Mouse (Mus musculus) intestine, embryonic 15.5 days (tissue): Measurements from ENCODE around the gene Gimap5. TPM values are rescaled to one million over a fixed set of nuclear protein-coding genes. Genes with fewer than 3 reads are reported as not detected.

Experiments
- ATAC-seq: fragments of 200-750 bp; cut with Nextera tagmentation; 2 replicates; pipeline ENCODE4 v1.8.0; 2017; ENCODE audit warnings: moderate TSS enrichment, moderate library complexity
- H3K27ac ChIP-seq: fragments of 300-500 bp; sonication (generic); 2 replicates; pipeline ENCODE4 v1.5.1; 2015; ENCODE audit warnings: mild to moderate bottlenecking, inconsistent platforms
- H3K27me3 ChIP-seq: fragments of 300-500 bp; sonication (generic); replicated peaks from 2 replicates; pipeline ENCODE4 v1.6.1; 2015; ENCODE audit warnings: inconsistent platforms
- H3K36me3 ChIP-seq: fragments of 300-500 bp; sonication (generic); 2 replicates; pipeline ENCODE4 v1.6.1; 2015; ENCODE audit warnings: inconsistent platforms
- H3K4me1 ChIP-seq: fragments of 300-500 bp; sonication (generic); replicated peaks from 2 replicates; pipeline ENCODE4 v1.6.1; 2015; ENCODE audit warnings: inconsistent platforms
- H3K4me2 ChIP-seq: fragments of 300-500 bp; sonication (generic); replicated peaks from 2 replicates; pipeline ENCODE4 v1.6.1; 2015; ENCODE audit warnings: mild to moderate bottlenecking, inconsistent platforms
- H3K4me3 ChIP-seq: fragments of 300-500 bp; sonication (generic); replicated peaks from 2 replicates; pipeline ENCODE4 v1.5.1; 2015; ENCODE audit warnings: inconsistent platforms
- H3K9ac ChIP-seq: fragments of 300-500 bp; sonication (generic); 2 replicates; pipeline ENCODE4 v1.6.1; 2015; ENCODE audit warnings: inconsistent platforms
- H3K9me3 ChIP-seq: fragments of 300-500 bp; sonication (generic); 2 replicates; pipeline ENCODE4 v1.6.1; 2016; ENCODE audit warnings: inconsistent platforms
- WGBS: fragments of 180-500 bp; shearing (Covaris S2); methylation state at CpG from one replicate; pipeline ENCODE4 v1.1.7; 2015; 5-methylcytosine and 5-hydroxymethylcytosine counted together
- polyA plus RNA-seq: library from polyadenylated mRNA; unstranded; fragments of >200 nt; fragmentation: Nextera tagmentation; extraction: Ambion mirVana; gene quantifications from 2 replicates; pipeline ENCODE4 v1.2.1, GENCODE M21; 2015

The Gimap5 gene
- polyA plus RNA-seq, 1 experiment from 2014 or later, result 10.5 TPM

DNA sequence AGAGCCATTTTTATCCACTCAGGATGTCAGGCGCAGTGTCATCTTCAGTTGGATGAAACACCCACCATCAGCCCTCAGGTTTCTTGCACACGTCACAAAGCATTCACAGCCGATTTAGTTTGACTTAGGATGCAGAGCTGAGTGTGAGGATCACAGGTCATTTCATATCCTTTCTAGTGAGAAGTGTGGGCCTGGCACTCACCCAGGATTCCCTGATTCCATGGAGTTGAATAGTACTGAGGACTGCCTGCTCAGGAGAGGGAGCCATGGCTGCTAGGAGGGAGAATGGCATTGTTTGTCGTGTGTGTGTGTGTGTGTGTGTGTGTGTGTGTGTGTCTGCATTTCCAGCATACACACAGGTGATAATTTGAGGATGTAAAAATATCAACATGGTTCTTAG is 25.7 kb upstream of the Gimap5 start:
- 84% methylated on average over 4 of the region's 4 CpGs for WGBS
- Histone ChIP-seq H3K4me1 (no peaks in the 10 kb centered on the region), H3K36me3 (no peaks in the 10 kb centered on the region), H3K9me3 (no peaks in the 10 kb centered on the region), H3K9ac (no peak overlapping the region), H3K4me2 (no peak overlapping the region), H3K27ac (no peak overlapping the region), H3K27me3 (no peaks in the 10 kb centered on the region), H3K4me3 (no peak overlapping the region)
- ATAC-seq, result no peak

DNA sequence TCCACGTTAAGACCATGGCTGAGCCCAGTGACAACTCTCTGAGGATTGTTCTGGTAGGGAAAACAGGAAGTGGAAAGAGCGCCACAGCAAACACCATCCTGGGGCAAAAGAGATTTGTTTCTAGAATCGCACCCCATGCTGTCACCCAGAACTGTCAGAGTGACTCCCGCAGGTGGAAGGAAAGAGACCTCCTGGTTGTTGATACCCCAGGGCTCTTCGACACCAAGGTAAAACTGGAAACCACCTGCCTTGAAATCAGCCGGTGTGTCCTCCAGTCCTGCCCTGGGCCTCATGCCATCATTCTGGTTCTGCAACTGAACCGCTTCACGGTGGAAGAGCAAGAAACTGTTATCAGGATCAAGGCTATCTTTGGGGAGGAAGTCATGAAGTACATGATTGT is 22.5 kb upstream of the Gimap5 start:
- Histone ChIP-seq H3K4me2 (no peak overlapping the region), H3K9ac (no peak overlapping the region), H3K9me3 (no peaks in the 10 kb centered on the region), H3K36me3 (no peaks in the 10 kb centered on the region), H3K4me3 (no peak overlapping the region), H3K27ac (no peak overlapping the region), H3K4me1 (no peaks in the 10 kb centered on the region), H3K27me3 (no peaks in the 10 kb centered on the region)
- ATAC-seq, result no peak
- WGBS, result 75% methylated on average over 8 of the region's 8 CpGs

GRCm38 (mm10) chr6:48725476-48725875 is 20.5 kb upstream of the Gimap5 start:
- no peak overlapping the region for H3K9ac ChIP-seq
- WGBS, result 0% methylated on average over 1 of the region's 1 CpGs
- peak; percentile 75 for ATAC-seq
- no peak overlapping the region for H3K4me2 ChIP-seq
- H3K4me1 ChIP-seq, result no peaks in the 10 kb centered on the region
- no peaks in the 10 kb centered on the region for H3K9me3 ChIP-seq
- no peaks in the 10 kb centered on the region for H3K36me3 ChIP-seq
- no peak overlapping the region for H3K27ac ChIP-seq
- H3K27me3 ChIP-seq, result no peaks in the 10 kb centered on the region
- H3K4me3 ChIP-seq, result no peak overlapping the region

- 90% methylated on average over 5 of the region's 5 CpGs for WGBS
- H3K4me3 ChIP-seq, result no peak overlapping the region
Observed at GRCm38 (mm10) chr6:48727761-48728160, 18.2 kb upstream of the Gimap5 start.

DNA sequence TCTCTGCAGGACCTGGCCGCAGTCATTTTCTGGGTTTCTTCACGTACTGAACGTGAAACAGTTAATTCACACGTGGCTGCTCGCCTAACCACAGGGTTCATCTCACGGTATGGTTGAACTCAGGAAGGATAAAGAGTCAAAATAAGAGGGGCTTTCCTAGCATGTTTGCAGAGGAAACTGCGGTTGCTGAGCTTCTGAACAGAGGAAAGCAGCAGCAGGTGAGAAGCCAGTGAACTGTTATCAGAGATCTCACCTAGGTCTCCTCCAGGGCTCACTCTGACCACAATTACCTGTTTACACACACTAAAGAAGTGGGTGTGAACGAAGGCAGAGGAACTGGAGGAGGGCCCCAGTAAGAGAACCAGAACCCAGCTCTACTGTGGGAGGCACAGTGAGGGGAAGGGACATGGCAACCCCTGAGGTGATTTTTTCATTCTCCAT is 13.1 kb upstream of the Gimap5 start:
- ATAC-seq, result peak; percentile 47
- H3K9me3 ChIP-seq, result no peaks in the 10 kb centered on the region
- H3K27me3 ChIP-seq, result no peaks in the 10 kb centered on the region
- no peaks in the 10 kb centered on the region for H3K36me3 ChIP-seq
- no peak overlapping the region for H3K4me2 ChIP-seq
- no peak overlapping the region for H3K4me3 ChIP-seq
- no peak overlapping the region for H3K9ac ChIP-seq
- H3K27ac ChIP-seq, result no peak overlapping the region
- WGBS, result 38% methylated on average over 8 of the region's 8 CpGs
- H3K4me1 ChIP-seq, result no peaks in the 10 kb centered on the region

More at GRCm38 (mm10) chr6:48727761-48728160, 18.2 kb upstream of the Gimap5 start:
- Histone ChIP-seq H3K36me3 (no peaks in the 10 kb centered on the region), H3K27me3 (no peaks in the 10 kb centered on the region), H3K9me3 (no peaks in the 10 kb centered on the region), H3K4me2 (no peak overlapping the region), H3K27ac (no peak overlapping the region), H3K9ac (no peak overlapping the region), H3K4me1 (no peaks in the 10 kb centered on the region)
- ATAC-seq, result no peak

GRCm38 (mm10) chr6:48733660-48734059 is 12.3 kb upstream of the Gimap5 start:
- H3K4me3 ChIP-seq, result no peak overlapping the region
- H3K36me3 ChIP-seq, result no peaks in the 10 kb centered on the region
- no peak overlapping the region for H3K27ac ChIP-seq
- WGBS, result 92% methylated on average over 1 of the region's 1 CpGs
- no peaks in the 10 kb centered on the region for H3K9me3 ChIP-seq
- H3K27me3 ChIP-seq, result no peaks in the 10 kb centered on the region
- H3K9ac ChIP-seq, result no peak overlapping the region
- no peak overlapping the region for H3K4me2 ChIP-seq
- ATAC-seq, result no peak
- no peaks in the 10 kb centered on the region for H3K4me1 ChIP-seq

GRCm38 (mm10) chr6:48737053-48737452 is 8.9 kb upstream of the Gimap5 start:
- ATAC-seq, result no peak
- no peaks in the 10 kb centered on the region for H3K9me3 ChIP-seq
- H3K4me2 ChIP-seq, result no peak overlapping the region
- H3K4me3 ChIP-seq, result no peak overlapping the region
- WGBS, result 81% methylated on average over 2 of the region's 2 CpGs
- H3K27me3 ChIP-seq, result peaks cover under 1% of the 10 kb centered on the region; the same call in 1 of the 2 replicates
- peaks cover 4% of the 10 kb centered on the region; the same call in 1 of the 2 replicates for H3K4me1 ChIP-seq
- H3K27ac ChIP-seq, result no peak overlapping the region
- no peaks in the 10 kb centered on the region for H3K36me3 ChIP-seq
- H3K9ac ChIP-seq, result no peak overlapping the region

- no peaks in the 10 kb centered on the region for H3K9me3 ChIP-seq
- no peak overlapping the region for H3K4me2 ChIP-seq
- no peak overlapping the region for H3K27ac ChIP-seq
- H3K4me1 ChIP-seq, result peaks cover 9% of the 10 kb centered on the region; the same call in 1 of the 2 replicates
- WGBS, result 88% methylated on average over 5 of the region's 5 CpGs
- H3K4me3 ChIP-seq, result no peak overlapping the region
- ATAC-seq, result no peak
- H3K27me3 ChIP-seq, result peaks cover 7% of the 10 kb centered on the region
- no peak overlapping the region for H3K9ac ChIP-seq
- H3K36me3 ChIP-seq, result no peaks in the 10 kb centered on the region
Observed at GRCm38 (mm10) chr6:48737688-48738087, 8.3 kb upstream of the Gimap5 start.

- peak within 1 kb of the TSS; percentile 89 for H3K4me2 ChIP-seq
- H3K4me3 ChIP-seq, result peak within 1 kb of the TSS; percentile 34
- H3K27ac ChIP-seq, result peak within 1 kb of the TSS; percentile 54; the same call in 1 of the 2 replicates
- peaks cover 10% of the 10 kb centered on the region for H3K27me3 ChIP-seq
- ATAC-seq, result no peak
- H3K9ac ChIP-seq, result peak within 1 kb of the TSS; percentile 20; the same call in 1 of the 2 replicates
- no peaks in the 10 kb centered on the region for H3K36me3 ChIP-seq
- peaks cover 16% of the 10 kb centered on the region for H3K4me1 ChIP-seq
- 65% methylated on average over 15 of the region's 15 CpGs for WGBS
- H3K9me3 ChIP-seq, result no peaks in the 10 kb centered on the region
Observed at GRCm38 (mm10) chr6:48738961-48739779, 6.8 kb upstream of the Gimap5 start, which contains the start of gene Gimap1. TSS of gene Gimap1 (plus strand) at chr6:48739054.

GRCm38 (mm10) chr6:48739780-48740055 is 6.3 kb upstream of the Gimap5 start:
- WGBS, result 81% methylated on average over 3 of the region's 3 CpGs
- no peak for ATAC-seq
- H3K9me3 ChIP-seq, result no peaks in the 10 kb centered on the region
- H3K4me3 ChIP-seq, result peak overlapping the region; percentile 15; the same call in 1 of the 2 replicates
- H3K36me3 ChIP-seq, result no peaks in the 10 kb centered on the region
- no peak overlapping the region for H3K27ac ChIP-seq
- H3K4me1 ChIP-seq, result peaks cover 16% of the 10 kb centered on the region
- H3K4me2 ChIP-seq, result peak overlapping the region; percentile 89
- no peak overlapping the region for H3K9ac ChIP-seq
- H3K27me3 ChIP-seq, result peaks cover 10% of the 10 kb centered on the region

DNA sequence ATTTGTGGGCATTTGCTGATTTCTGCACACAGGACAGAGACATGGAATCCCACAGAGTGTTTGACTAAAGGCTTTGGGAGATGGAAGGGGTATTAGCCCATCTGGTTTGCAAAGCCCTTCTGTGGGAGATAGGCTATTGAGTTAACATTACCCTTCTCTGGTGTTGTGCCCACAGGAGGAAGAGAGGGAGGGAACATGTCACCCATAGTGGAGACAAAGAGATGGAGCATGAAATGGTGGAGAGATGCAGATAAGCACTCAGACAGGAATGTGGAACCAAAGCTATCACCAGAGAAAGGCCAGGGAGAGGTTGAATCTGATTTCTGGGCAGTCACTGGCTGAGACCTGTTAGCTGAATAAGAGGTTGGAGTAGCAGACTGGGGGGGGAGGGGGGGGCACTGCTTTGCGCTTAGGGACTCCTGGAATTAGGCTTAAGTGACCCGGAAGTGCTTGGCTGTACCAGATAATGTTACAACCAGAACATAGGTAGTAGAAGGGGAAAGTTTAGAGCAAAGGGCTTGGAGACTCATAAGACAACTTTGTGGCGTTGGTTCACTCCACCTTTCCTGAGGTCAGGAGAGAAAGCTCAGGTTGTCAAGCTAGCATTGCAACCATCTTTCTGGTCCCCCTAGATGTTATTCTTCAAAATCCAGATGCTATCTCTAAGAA is 5.4 kb upstream of the Gimap5 start:
- Histone ChIP-seq H3K27me3 (peaks cover 10% of the 10 kb centered on the region), H3K9me3 (no peaks in the 10 kb centered on the region), H3K36me3 (no peaks in the 10 kb centered on the region), H3K4me3 (peak overlapping the region; percentile 15), H3K27ac (peak overlapping the region; percentile 89), H3K4me2 (peak overlapping the region; percentile 89), H3K9ac (no peak overlapping the region), H3K4me1 (peaks cover 16% of the 10 kb centered on the region)
- no peak for ATAC-seq
- WGBS, result 50% methylated on average over 3 of the region's 3 CpGs

DNA sequence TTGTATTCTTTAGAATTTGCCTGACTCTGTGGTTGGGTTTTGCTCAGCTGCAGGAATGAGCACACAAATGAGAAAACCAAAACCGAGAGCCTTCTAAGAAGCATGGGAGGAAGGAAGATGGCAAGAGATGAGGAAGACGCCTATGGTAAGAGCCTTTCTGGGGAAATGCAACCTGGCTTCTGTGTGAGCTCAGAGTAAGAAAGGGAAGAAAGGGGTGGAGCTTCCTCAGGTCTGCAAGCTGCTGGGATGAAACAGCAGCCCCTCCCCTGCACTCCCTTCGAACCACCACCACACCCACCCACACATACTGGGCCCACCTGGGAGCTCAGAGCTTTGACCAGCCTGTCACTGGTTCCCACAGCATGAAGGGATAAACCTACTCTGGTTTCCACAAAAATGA is 4.7 kb upstream of the Gimap5 start:
- H3K9ac ChIP-seq, result no peak overlapping the region
- H3K4me2 ChIP-seq, result peak overlapping the region; percentile 89
- H3K4me1 ChIP-seq, result peaks cover 16% of the 10 kb centered on the region
- peak overlapping the region; percentile 89 for H3K27ac ChIP-seq
- H3K27me3 ChIP-seq, result peaks cover 10% of the 10 kb centered on the region
- peak; percentile 79 for ATAC-seq
- H3K4me3 ChIP-seq, result 0 out of 2 replicates have a peak overlapping the region, but pooled peaks have one; percentile 6
- no peaks in the 10 kb centered on the region for H3K36me3 ChIP-seq
- no peaks in the 10 kb centered on the region for H3K9me3 ChIP-seq
- 22% methylated on average over 3 of the region's 3 CpGs for WGBS
